Mouse (Mus musculus) bone marrow, adult 2 months (tissue): ENCODE data around the gene Glcci1.

Experiments
- CTCF ChIP-seq: fragments of 200-500 bp; IDR thresholded peaks from 2 replicates; pipeline ENCODE4 v1.5.1; 2011; ENCODE audit warnings: low read length, control low read depth; ENCODE audit not compliant: control insufficient read depth, insufficient read depth
- POLR2A ChIP-seq: fragments of 200-500 bp; IDR thresholded peaks from 2 replicates; pipeline ENCODE4 v1.6.1; 2011; ENCODE audit warnings: low read depth, mild to moderate bottlenecking, control low read depth, low read length, borderline replicate concordance; ENCODE audit not compliant: control insufficient read depth

GRCm38 (mm10) chr6:8510864-8511428 lies 1.5 kb downstream of the Glcci1 start:
- TF ChIP-seq POLR2A (no peak), CTCF (no peak)
